Mouse (Mus musculus): ENCODE data around the gene Isca1. TPM values are rescaled to one million over a fixed set of nuclear protein-coding genes. Genes with fewer than 3 reads are reported as not detected.
"Not testable (repeated sequence)": the region's sequence is repeated elsewhere in the genome, so short reads cannot be mapped to it uniquely, and the experiment has no call there.

The Isca1 gene
- total RNA-seq (2022) = 100 to 1,000 TPM; 215 to 235 (median 226) TPM

DNA sequence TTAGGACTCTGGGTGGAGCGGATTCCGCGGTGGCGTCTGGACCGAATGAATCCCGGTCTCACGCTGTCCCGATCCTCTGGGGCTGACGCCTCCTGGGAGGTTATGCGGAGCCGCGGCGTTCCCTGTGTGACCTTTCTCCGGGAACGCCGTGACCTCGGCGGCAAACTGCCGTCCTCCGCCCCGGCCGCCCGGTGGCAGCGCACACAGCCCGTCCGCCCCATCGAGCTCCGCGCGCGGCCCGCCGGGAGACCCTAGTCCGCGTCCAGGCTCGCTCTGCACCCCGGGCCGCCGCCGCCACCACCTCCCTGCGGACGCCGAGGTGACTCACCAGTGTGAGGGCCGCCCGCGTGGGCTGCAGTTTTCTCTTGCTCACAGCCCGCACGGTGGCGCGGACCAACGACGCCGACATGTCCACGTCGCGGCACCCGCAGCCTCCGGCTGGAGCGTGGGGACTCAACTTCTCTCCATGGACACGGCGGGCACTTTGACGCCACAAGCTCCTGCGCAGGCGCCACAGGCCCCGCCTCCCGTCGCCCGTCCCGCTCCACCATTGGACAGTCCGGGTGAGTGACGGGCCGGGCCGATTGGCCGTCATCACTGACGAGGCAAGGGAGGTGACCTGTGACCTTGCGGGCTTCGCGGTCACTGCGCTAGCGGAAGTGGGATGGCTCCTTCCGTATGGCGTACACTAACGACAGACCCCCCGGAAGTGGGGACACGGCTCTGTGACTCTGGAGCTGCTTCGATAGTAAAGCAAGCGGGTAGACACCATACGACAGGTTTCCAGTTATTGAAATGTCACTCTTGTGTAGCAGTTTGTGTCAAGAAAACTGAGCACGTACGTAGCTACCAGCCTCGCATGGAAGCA lies at the start of gene Isca1:
Gene Isca1 (minus strand): TSS at position 515 of the 868 bp plus-strand sequence.
- DNase-seq (ENCODE audit: low spot score) = peak; percentile 98

DNA sequence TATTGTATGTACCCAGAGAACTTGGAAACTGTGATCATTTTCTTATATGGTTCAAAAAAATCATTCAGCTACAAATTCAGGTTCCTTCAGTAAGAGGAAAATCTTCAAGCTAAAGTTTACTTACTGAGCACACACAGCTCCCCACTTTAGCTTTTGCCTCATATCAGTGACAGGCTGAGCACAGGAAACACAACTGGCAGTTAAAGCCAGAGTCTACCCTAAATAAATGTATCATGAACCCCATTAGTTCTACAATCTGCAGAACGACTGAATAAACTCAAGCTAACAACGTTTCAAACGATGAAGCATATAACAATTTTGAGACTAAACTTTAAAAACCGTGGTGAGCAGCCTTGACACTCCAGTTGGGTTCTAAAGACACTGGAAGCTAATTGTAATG lies 47.7 kb upstream of the Isca1 start:
- no peak for DNase-seq (ENCODE audit: low spot score)

DNA sequence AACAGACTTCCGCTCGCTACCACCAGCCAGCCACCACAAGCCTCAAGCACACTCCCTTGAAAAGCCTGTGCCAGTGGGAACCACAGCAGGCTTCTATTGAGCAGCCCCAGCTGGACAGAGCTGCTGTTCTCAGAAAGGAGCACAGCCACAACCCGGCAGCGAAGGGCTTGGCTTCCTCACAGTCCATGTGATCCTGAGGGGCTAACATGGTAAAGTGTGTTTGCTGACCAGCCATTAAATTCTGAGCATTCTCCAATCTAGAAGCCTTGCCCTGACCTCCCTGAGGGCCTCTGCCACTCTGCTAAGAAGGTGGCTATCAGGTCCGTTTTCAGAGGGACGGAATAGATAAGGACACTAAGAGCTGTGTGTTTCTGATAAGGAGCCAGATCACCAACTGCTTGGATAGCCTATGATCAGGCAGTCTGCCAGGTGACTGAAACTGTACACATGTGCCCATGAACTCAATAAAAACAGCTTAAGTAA lies 44.5 kb upstream of the Isca1 start:
- no peak for DNase-seq (ENCODE audit: low spot score)

DNA sequence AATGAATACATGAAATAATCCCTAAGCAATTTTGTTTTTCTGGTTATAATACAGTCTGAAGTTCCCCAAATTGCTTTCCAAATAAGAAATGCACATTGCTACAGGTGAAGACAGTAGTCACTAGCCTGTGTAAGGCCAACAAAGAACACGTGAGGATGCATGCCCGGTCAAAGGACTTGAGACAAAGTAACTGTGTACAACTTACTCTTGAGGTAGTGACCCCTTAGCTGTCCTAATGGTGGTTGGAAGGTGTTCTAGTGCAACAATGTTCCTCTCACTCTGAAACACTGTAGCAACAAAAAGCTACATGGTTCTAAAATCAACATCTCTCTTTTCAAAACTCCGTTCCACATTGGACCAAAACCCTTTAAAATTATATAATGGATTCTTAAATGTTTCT lies 42.0 kb upstream of the Isca1 start:
- DNase-seq (ENCODE audit: low spot score) = no peak

DNA sequence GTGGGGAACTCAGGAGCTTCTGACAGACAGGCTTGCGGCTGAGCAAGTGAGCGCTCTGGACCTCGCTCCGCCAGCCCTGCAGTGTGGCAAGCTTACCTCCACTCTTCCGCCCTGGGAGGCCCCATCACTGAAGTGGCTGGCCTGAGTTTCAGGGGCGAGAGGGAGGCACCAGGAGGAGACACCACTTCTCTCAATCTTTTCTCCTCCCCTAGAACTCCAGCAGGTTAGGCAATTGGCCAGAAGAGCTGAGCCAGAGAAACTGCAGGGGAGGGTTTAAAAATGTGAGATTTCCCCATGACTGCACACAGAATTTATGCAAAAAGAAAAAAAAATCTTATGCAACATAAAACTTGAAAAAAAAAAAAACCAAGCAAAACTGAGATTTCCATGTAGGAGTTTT lies 31.4 kb upstream of the Isca1 start:
- no peak for DNase-seq (ENCODE audit: low spot score)

DNA sequence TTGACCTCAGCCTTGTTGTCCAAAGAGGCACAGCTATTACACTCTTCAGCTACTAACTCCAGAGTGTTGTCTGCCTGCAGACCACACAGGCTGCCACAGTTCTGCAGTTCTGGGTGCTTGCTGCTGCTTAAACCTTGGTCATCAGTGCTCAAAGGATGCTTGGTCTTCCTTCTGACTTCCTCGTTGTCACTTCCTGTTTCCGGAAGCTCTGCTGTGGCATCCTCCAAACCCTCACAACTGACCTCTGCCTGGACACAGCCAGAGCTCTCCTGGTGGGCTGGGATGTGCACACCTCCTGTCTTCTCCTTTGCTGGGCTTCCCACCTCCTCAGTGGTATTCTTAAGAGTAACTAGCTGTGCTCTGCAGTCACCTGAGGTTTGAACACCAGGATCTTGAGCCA lies 30.5 kb upstream of the Isca1 start:
- DNase-seq (ENCODE audit: low spot score) = no peak

DNA sequence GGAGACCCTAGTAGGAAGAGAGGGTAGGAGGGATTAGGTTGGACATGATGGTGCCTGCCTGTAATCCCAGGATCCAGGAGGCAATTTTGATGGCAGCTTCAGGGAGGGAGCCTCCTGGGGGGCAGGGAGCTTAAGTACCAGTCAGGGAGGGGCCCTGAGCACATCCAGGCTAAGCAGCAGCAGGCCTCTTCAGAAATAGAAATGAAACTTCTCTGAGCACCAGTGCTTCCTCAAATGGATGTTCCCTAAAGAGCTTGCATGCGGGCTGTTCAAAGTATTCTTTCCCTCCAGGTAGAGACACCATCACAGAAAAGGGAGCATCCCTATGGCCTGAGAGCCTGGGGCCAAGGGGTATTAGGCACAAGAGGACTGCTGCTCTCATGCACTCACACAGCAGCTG lies 28.7 kb upstream of the Isca1 start:
- no peak for DNase-seq (ENCODE audit: low spot score)

DNA sequence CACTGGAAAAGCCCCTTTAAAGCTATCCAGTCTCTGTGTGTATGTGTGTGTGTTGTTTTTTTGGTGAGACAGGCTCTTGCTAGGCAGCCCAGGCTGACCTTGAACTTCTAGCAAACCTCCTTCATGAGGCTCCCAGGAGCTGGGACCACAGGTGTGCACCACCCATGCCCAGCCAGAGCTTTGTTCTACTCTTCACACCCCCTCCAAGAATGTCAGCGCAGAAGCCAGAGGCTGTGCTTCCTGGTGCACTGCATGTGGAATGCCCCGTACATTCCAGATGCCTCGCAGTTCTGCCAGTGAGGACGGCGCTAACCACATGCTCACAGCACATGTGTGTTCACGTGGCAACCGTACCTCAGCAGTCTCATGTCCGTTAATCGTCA lies 26.8 kb upstream of the Isca1 start:
- DNase-seq (ENCODE audit: low spot score) = no peak

DNA sequence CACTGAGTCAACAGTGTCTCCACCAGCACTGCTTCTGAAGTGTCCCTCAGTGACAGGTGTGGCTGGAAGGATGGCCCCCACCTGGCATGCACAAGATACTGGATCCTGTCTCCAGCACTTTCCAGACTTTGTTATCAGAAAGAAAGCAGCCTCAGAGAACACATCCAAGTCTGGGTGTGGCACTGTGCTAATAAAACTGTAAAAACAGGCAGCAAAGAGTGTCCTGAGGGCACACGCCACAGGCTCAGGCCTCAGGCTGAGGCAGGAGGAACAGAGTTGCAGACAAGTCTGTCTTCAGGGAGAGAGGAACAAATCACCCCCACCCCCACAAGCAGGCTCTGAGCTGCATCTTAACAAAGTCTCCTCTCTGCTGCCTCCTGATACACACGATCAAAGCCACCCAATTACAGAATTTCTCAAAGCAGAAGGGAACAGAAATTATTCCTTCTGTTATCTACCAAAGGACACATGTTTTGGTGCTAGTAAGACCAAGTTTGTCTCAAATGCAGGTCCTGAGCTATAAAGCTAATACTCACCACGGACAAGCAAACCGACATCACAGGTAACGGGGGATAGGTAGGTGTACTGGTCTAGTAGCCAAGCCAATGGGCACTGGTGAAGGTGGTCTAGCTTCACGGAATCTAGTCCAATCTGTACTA lies 26.3 kb upstream of the Isca1 start:
- no peak for DNase-seq (ENCODE audit: low spot score)

DNA sequence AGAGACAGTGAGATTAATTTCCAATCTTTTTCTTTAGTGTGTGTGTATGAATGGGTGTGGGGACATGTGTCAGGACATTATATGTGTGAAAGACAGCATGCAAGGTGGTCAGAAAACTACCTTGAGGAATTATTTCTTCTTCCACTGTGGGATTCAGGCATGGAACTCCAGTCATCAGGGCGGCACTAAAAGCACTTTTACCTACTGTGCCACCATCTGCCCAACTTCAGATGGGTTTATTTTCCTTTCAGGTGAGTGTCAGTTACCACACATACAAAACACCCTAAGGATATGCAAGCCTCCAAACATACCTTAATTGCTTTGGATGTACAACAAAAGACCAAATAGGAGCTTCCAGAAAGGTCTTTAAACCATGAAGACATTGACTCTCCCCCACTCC lies 25.2 kb upstream of the Isca1 start:
- no peak for DNase-seq (ENCODE audit: low spot score)

DNA sequence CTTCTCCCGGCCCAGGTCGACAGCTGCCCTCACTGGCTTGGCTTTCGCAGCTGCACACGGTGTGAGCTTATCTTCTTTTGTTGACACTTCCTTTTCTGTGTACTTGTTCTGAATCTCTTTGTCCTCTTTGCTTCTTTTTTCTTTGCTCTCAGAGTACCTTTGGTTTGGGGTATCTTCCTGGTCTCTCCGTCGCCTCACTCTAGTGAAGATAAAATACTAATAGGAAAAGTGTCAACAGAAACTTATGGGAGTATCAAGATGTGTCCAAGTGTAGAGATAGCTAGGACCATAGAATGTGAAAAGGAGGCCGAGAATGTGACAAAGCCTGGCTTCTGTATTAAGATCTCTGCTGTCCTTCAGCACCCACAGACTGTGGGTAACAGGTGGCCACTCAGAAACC lies 12.5 kb upstream of the Isca1 start, which contains the start of gene Gm49354:
Gene Gm49354 (minus strand): TSS at position 101 of the 400 bp plus-strand sequence.
- DNase-seq (ENCODE audit: low spot score) = no peak

DNA sequence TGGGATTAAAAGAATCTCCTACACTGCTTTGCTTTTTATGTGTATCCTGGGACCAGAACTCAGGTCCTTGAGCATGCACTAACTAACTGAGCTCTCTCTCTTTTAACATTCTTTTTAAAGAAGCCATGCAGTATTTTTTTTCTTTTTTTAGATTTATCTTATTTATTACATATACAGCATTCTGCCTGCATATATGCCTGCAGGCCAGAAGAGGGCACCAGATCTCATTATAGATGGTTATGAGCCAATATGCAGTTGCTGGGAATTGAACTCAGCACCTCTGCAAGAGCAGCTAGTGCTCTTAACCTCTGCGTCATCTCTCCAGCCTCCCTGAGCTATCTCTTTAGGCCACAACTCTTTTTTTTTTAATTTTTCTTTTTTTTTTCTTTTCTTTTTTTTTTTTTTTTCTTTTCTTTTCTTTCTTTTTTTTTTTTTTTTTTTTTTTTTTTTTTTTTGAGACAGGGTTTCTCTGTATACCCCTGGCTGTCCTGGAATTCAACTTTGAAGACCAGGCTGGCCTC lies 10.2 kb upstream of the Isca1 start:
- DNase-seq (ENCODE audit: low spot score) = not testable (repeated sequence)

DNA sequence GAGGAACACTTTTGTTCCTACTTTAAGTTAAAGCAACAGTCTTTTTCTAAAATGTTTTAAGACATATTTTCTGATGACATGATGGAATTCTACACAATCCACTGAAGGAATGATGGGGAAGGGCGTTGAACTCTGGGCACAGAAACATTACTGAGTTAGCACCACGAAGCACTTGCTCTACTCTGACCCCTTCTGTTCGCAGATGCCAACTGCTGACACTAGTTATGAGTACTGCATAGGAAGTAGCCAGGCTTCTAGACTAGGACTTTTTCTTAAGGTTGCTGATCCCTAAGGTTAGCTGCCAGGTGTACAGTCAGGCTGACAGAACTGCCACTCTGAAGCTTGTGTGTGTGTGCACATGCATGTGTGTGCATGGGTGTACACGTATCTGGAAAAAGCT lies 9.6 kb upstream of the Isca1 start:
- DNase-seq (ENCODE audit: low spot score) = no peak

DNA sequence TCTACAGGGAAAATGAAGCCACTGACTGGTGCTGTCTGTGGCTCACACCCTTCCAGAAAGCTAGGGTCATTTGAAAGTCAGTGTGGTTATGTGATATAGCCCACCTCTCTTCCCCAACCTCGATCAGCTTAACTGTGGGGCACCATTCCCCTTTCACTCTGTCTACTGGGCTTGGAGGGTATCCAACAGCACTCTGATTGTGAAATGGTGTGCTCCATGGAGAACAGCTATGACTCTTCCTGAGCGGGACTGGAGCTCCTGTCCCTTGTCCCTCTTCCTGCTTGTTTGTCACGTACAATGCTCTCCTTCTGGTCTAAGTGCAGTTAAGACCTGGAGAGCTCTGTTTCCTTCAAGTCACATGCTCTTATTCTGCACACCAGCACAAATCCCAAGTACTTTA lies 5.6 kb upstream of the Isca1 start:
- DNase-seq (ENCODE audit: low spot score) = no peak

DNA sequence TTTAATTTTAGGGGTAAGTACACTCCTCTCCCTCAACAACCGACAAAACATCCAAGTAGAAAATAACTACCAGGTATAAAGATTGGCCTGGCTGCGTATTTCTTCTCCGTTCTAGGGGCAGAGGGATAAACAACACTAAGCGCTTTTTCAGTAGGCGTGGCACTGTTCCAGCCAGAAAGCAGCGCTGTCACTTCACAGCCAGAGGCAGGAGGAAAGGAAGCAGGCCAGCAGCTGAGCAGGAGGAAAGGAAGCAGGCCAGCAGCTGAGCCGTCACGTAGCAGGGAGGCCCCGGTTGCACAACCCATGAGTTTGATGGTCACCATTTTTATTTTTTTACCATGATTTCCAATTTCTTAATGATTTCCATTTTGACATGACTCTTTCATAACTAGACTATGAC lies 1.6 kb upstream of the Isca1 start:
- DNase-seq (ENCODE audit: low spot score) = peak; percentile 83

DNA sequence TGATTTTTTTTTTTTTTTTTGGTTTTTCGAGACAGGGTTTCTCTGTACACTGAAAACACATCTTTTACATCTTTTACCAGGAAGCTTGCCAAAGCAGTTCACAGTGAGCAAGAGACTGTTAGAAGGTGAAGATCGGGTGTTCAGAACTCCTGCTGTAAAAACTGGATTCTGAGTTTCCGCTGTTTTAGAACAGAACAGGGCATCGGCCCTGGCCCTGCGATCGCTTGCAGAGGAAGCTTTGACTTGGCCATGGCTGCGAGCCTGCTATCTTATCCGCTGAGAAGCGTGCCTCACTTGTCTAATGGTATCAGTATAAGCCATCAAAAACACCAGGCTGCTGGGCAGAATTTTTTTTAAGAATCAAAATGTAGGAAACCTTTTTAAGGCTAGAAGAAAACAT lies 1.2 kb upstream of the Isca1 start:
- no peak for DNase-seq (ENCODE audit: low spot score)

DNA sequence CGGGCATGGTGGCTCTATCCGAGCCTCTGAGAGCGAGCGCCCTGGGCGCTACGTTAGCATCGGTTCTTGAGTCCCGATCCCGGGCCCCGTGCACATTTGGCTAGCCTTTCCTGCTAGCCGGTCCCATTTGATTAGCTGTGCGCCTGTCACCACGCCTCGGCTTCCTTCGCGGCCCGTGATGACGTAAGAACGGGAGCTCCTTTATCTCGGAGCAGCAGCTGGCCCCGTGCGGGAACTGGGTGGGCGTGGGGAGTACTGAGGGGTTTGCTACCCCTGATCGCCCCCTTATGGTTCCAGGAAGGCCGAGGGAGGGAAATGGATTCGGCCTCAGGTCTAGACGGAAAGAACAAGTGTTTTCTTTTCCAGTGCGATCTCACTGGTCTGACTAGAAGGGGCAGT lies 553 bp upstream of the Isca1 start:
- peak; percentile 88 for DNase-seq (ENCODE audit: low spot score)

DNA sequence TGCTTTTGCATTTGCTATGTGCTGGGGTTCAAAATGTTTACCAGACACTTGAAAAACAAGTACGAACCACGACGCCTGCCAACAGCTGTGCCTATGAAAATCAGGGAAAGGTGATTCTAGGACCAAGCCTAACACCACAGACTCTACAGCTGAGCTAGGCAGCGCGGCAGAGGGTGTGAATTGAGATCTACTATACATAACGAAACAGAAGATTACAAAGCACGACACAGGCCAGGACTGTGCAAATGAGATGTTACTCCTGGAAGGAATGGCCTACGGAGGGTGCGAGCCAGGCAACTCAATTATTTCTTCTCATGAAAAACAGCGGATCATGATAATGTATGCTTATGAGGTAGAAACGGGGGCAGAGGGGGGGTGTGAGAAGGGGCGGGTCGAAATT lies 1.1 kb downstream of the Isca1 start:
- no peak for DNase-seq (ENCODE audit: low spot score)

DNA sequence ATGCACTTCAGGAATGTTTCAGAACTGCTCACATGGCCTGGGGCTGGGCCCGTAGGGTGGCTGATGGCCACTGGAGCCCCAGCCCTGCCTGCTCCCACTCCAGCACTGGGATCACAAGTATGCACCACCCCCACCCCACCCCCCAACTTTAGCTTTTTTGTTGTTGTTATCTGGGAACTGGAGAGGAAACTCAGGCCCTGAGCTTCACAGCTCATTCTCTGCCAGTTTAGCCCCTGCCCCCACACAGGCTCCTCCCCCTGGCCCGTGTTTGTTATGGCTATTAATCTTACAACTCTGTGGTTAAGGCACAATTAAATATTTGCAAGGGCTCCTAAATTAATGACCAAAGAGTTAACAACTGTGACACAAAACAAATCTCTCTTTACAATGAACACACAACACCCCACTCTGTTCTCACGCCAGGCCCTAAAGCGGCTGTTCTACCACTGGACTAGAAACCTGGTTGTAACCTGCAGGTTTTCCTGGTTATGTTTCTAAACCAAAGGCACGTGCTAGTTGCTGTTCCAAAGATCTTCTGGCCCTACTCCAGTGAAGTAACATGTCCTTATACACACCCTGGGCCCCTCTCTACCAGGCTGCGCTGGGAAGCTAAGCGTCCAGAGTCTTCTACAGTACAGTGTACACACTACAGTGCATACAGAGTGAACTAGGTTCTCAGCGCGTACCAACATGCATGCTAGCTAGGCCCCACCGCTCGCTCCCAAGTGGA lies 2.7 kb downstream of the Isca1 start:
- DNase-seq (ENCODE audit: low spot score) = no peak

DNA sequence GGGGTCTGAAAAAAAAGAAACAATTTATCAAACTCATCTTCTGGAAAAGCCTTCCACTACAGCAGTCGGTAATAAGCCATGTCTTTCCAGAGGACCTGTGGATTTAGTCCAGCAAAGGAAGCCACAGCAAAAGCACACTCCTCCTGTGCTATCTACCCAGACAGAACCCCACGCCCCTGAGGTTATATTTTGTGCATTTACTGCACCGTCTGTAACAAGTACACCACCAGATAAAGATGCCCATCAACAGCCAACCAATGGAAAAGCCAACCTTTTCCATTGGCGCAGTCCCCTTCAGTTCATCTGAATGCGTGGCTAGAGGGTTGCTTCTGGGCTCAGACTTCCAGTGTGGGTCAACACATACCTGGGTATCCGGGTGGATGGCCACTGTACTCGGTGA lies 6.8 kb downstream of the Isca1 start:
- no peak for DNase-seq (ENCODE audit: low spot score)

DNA sequence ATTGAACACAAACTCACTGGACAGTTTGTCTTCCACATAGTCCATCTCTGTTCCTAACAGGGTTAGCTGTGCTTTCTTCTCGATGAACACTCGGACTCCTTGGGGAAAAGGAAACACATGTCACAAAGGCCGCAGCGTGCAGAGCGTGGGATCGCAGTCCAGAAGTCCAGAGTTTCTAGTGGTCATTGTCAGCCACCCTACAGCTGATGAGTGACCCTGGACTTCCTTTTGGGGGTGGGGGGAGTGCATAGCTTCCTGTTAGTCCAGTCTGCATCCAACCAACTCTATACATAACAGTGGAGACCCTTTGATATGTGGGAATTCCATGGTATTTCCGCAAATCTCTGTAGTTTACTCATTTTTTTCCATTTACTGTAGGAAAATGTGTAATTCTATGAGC lies 12.7 kb downstream of the Isca1 start:
- DNase-seq (ENCODE audit: low spot score) = no peak

DNA sequence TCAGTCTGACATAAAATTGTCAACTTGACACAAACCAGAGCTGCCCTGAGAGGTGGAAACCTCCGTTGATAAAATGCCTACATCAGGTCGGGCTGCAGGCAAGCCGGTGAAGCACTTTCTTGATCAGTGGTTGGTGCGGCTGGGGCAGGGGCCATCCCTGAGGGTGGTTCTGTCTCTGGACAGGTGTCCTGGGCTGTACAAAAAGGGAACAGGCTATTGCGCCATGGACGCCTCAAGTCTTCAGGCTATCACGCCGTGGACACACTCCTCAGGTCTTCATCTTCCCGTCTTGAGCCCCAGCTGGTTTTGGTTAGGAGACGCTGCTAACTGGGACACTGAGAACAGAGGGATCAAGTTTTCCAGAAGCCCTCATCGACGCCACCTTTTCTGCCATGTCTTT lies 19.3 kb downstream of the Isca1 start:
- DNase-seq (ENCODE audit: low spot score) = no peak

Measured in heart, adult 8-10 months (tissue).